7 mouse cellular contexts compared by ENCODE assay signal in the genomic region with DNA sequence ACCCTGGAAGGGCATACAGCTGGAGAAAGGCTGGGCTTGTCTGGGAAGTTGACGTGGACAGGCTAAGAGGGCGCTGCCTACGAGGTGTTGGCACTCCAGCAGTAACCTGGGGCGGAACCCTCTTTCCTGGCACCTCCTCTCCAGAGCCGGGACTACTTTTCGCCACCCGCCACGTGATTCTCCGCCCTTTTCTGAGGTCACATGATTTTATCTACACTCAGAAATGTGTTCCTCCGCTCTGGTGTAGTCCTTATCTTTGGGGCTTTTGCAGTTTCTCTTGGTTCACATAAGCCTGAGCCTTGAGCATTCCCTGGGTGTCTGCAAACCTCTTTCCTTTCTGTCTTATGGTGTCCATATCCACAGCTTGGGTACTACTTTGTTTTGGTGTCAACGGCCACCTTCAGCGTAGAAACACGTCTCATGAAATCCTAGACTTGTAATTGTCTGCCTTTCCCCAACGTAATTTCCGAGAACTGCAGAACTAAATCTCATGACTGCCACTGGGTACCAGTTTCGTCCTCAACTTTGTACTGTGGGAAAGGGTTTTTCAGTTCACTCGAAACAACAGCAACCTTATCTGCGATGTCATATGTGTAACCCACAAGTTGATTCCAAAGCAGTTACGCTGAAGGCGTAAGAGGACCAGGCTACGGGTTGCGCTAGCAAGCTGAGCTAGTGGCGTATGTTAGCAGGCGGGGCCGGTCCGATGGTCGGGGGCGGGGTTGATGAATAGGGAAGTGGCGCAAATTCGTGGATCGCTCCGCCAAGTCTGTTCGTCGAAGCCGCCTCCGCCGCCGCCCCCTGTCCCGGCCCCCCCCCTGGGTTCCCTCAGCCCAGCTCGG. TPM values are rescaled to one million over a fixed set of nuclear protein-coding genes. Genes with fewer than 3 reads are reported as not detected.
DNase-seq lines count a peak whose midpoint lies in the region; ATAC-seq and TF ChIP-seq lines count a peak whose summit lies in the region.

Gabarap (plus strand) TSS at position 294 of the 842 bp plus-strand sequence.

- no peaks in the 10 kb centered on the region for H3K27me3 ChIP-seq in embryonic facial prominence, embryonic 10.5 days (replicated peaks; ENCODE audit: low read depth, poor library complexity, severe bottlenecking)
- H3K27me3 ChIP-seq in intestine, postnatal 0 days (replicated peaks; ENCODE audit: control insufficient read depth, insufficient read depth, low read length): no peaks in the 10 kb centered on the region
- no peaks in the 10 kb centered on the region for H3K27me3 ChIP-seq in midbrain, embryonic 12.5 days
- no peaks in the 10 kb centered on the region for H3K27me3 ChIP-seq in small intestine, adult 2 months (ENCODE audit: control insufficient read depth, insufficient read depth, low read length)

- H3K9me3 ChIP-seq in embryonic facial prominence, embryonic 10.5 days: no peaks in the 10 kb centered on the region
- H3K9me3 ChIP-seq in intestine, postnatal 0 days (ENCODE audit: control insufficient read depth): no peaks in the 10 kb centered on the region
- no peaks in the 10 kb centered on the region for H3K9me3 ChIP-seq in midbrain, embryonic 12.5 days

- peak within 1 kb of the TSS; percentile 89 for H3K9ac ChIP-seq in intestine, postnatal 0 days (ENCODE audit: low read depth, low read length)
- peak within 1 kb of the TSS; percentile 94 for H3K9ac ChIP-seq in midbrain, embryonic 12.5 days (replicated peaks)

- ATAC-seq in intestine, postnatal 0 days: peak; percentile 80
- ATAC-seq in midbrain, embryonic 12.5 days (ENCODE audit: low FRiP score, low read depth): peak; percentile 45

- H3K4me2 ChIP-seq in intestine, postnatal 0 days (replicated peaks; ENCODE audit: low read depth): peak within 1 kb of the TSS; percentile 66
- peak within 1 kb of the TSS; percentile 80 for H3K4me2 ChIP-seq in midbrain, embryonic 12.5 days (replicated peaks)

- H3K27ac ChIP-seq in embryonic facial prominence, embryonic 10.5 days (replicated peaks): peak within 1 kb of the TSS; percentile 90
- peak within 1 kb of the TSS; percentile 89 for H3K27ac ChIP-seq in intestine, postnatal 0 days (ENCODE audit: low read depth, low read length)
- peak within 1 kb of the TSS; percentile 92 for H3K27ac ChIP-seq in midbrain, embryonic 12.5 days (replicated peaks)
- peak within 1 kb of the TSS; percentile 99 for H3K27ac ChIP-seq in small intestine, adult 2 months (ENCODE audit: insufficient read depth, low read depth, low read length)

- intact Hi-C loops in left cerebral cortex, postnatal 4 days (cut with DNase I): no loop called here

- TF ChIP-seq POLR2A in small intestine, adult 2 months (IDR thresholded peaks at IDR 0.05; ENCODE audit: low read depth, low read length): peak; percentile 64; the same call in 1 of the 2 replicates

- TF ChIP-seq CTCF in intestine, postnatal 0 days (IDR thresholded peaks at IDR 0.05; ENCODE audit: low read depth): peak; percentile 25; the same call in 1 of the 2 replicates
- TF ChIP-seq CTCF in small intestine, adult 2 months (IDR thresholded peaks at IDR 0.05; ENCODE audit: extremely low read depth, insufficient read length, insufficient replicate concordance, low read depth, low read length): no peak

- under 1% methylated on average over 40 of the region's 40 CpGs for WGBS in embryonic facial prominence, embryonic 10.5 days
- WGBS in intestine, postnatal 0 days: under 1% methylated on average over 40 of the region's 40 CpGs
- under 1% methylated on average over 40 of the region's 40 CpGs for whole genome bisulfite sequencing in midbrain, embryonic 12.5 days
- WGBS in small intestine, adult 2 months: under 1% methylated on average over 40 of the region's 40 CpGs

- peak; percentile 97 for DNase-seq in adrenal gland, postnatal 10 days
- peak; percentile 96 for DNase-seq in embryonic facial prominence, embryonic 10.5 days (ENCODE audit: low spot score)
- DNase-seq in gonadal fat pad, adult 2 months (ENCODE audit: low read depth): peak; percentile 94
- DNase-seq in left cerebral cortex, postnatal 4 days: peak; percentile 97

- H3K36me3 ChIP-seq in embryonic facial prominence, embryonic 10.5 days (replicated peaks): peaks cover 64% of the 10 kb centered on the region
- peaks cover 55% of the 10 kb centered on the region for H3K36me3 ChIP-seq in intestine, postnatal 0 days (ENCODE audit: control insufficient read depth, insufficient read depth)
- H3K36me3 ChIP-seq in midbrain, embryonic 12.5 days: peaks cover 57% of the 10 kb centered on the region
- peaks cover 47% of the 10 kb centered on the region for H3K36me3 ChIP-seq in small intestine, adult 2 months (ENCODE audit: control insufficient read depth, insufficient read depth, low read length)

- H3K4me3 ChIP-seq in embryonic facial prominence, embryonic 10.5 days: peak within 1 kb of the TSS; percentile 71
- peak within 1 kb of the TSS; percentile 67 for H3K4me3 ChIP-seq in intestine, postnatal 0 days (ENCODE audit: low read depth, low read length)
- H3K4me3 ChIP-seq in midbrain, embryonic 12.5 days: peak within 1 kb of the TSS; percentile 81
- peak within 1 kb of the TSS; percentile 86 for H3K4me3 ChIP-seq in small intestine, adult 2 months (ENCODE audit: low read depth, low read length)

- H3K4me1 ChIP-seq in embryonic facial prominence, embryonic 10.5 days: peaks cover 25% of the 10 kb centered on the region
- H3K4me1 ChIP-seq in intestine, postnatal 0 days (replicated peaks; ENCODE audit: control insufficient read depth, insufficient read depth, low read length): no peaks in the 10 kb centered on the region
- peaks cover 19% of the 10 kb centered on the region for H3K4me1 ChIP-seq in midbrain, embryonic 12.5 days
- peaks cover 5% of the 10 kb centered on the region for H3K4me1 ChIP-seq in small intestine, adult 2 months (ENCODE audit: control insufficient read depth, insufficient read depth, insufficient read length, low read length)

RNA-seq across cellular contexts. Expression of gene Gabarap, which starts in this region (rescaled TPM):
- total RNA-seq in adrenal gland, postnatal 10 days (2021): 100 to 1,000 TPM; 339 to 345 TPM
- 317 and 331 TPM in 2 replicates for polyA plus RNA-seq in embryonic facial prominence, embryonic 10.5 days (2016; fragmentation: Nextera tagmentation; extraction: Ambion mirVana)
- polyA plus RNA-seq in gonadal fat pad, adult 2 months (2012; rRNA removed): 568 and 793 TPM in 2 replicates
- polyA plus RNA-seq in intestine, postnatal 0 days (2015; fragmentation: Nextera tagmentation; extraction: Ambion mirVana): 1,065 and 1,136 TPM in 2 replicates
- total RNA-seq in left cerebral cortex, postnatal 4 days (2021): 100 to 1,000 TPM; 303 to 307 TPM
- polyA plus RNA-seq in midbrain, embryonic 12.5 days (2016; fragmentation: Nextera tagmentation; extraction: Ambion mirVana): 552 and 567 TPM in 2 replicates
- 211 and 564 TPM in 2 replicates for polyA plus RNA-seq in small intestine, adult 2 months (2012; rRNA removed)

Comparison
In these comparisons a context has a peak if more than half of its experiments do, and no peak if none do; other contexts are left out.
1. Peak in every context shown above with its lines: DNase-seq, ATAC-seq, H3K4me3 ChIP-seq and H3K27ac ChIP-seq.